Comparison of ENCODE assay signal across 8 mouse cellular contexts in the genomic region with DNA sequence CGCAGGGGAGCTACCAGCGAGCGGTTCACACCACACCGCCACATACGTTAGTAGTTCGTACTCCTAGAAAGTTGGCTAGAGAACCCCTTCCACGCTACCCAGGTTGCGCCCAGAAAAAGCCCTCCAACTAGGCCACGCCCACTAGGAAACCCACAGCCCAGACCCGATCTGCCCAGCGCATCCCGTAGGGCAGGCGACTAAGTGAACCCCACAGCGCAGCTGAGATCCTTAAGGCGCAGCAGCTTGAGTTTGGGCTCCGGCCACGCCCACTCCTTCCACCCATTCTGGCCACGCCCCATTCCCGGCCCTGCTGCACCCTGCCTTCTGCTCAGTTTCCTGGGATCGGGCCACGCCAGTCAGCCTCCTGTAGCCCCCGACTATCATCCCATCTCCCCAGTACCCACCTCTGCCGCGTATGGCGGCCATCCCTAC. TPM values are rescaled to one million over a fixed set of nuclear protein-coding genes. Genes with fewer than 3 reads are reported as not detected.
DNase-seq lines count a peak whose midpoint lies in the region; ATAC-seq and TF ChIP-seq lines count a peak whose summit lies in the region.

No protein-coding gene starts in this region.

- H3K9me3 ChIP-seq in lung, embryonic 16.5 days (ENCODE audit: control insufficient read depth, low read length), result no peaks in the 10 kb centered on the region; the same call in 1 of the 2 replicates
- no peaks in the 10 kb centered on the region for H3K9me3 ChIP-seq in stomach, embryonic 15.5 days

- peak overlapping the region; percentile 96 for H3K4me2 ChIP-seq in lung, embryonic 16.5 days (ENCODE audit: low read depth, low read length)
- H3K4me2 ChIP-seq in stomach, embryonic 15.5 days, result peak overlapping the region; percentile 100

- H3K79me2 ChIP-seq in heart, adult 2 months (replicated peaks; ENCODE audit: control insufficient read depth, insufficient read depth, low read length), result no peaks in the 10 kb centered on the region

- no peaks in the 10 kb centered on the region for H3K36me3 ChIP-seq in heart, adult 2 months (ENCODE audit: control insufficient read depth, insufficient read depth, low read length)
- H3K36me3 ChIP-seq in kidney, adult 2 months (ENCODE audit: control insufficient read depth, insufficient read depth, low read length), result no peaks in the 10 kb centered on the region
- peaks cover under 1% of the 10 kb centered on the region; the same call in 1 of the 2 replicates for H3K36me3 ChIP-seq in lung, embryonic 16.5 days (ENCODE audit: control insufficient read depth, insufficient read depth, low read length)
- peaks cover 6% of the 10 kb centered on the region; the same call in 1 of the 2 replicates for H3K36me3 ChIP-seq in stomach, embryonic 15.5 days

- intact Hi-C loops in heart, adult 2 months (cut with DNase I), result loop anchor here (1.0 kb wide), 1 partner anchor 18 kb away; no protein-coding TSS in a partner anchor

- H3K4me3 ChIP-seq in heart, adult 2 months, result peak overlapping the region; percentile 60
- H3K4me3 ChIP-seq in kidney, adult 2 months (ENCODE audit: insufficient read depth, low read depth, low read length), result peak overlapping the region; percentile 58; the same call in 1 of the 2 replicates
- H3K4me3 ChIP-seq in lung, embryonic 16.5 days (ENCODE audit: low read length), result peak overlapping the region; percentile 59
- H3K4me3 ChIP-seq in stomach, embryonic 15.5 days (replicated peaks), result peak overlapping the region; percentile 59

- peak; percentile 32 for ATAC-seq in lung, embryonic 16.5 days (ENCODE audit: low read depth)
- ATAC-seq in stomach, embryonic 15.5 days (ENCODE audit: insufficient read depth, low FRiP score, low read depth), result peak; percentile 33

- peaks cover 4% of the 10 kb centered on the region for H3K4me1 ChIP-seq in heart, adult 2 months (ENCODE audit: control insufficient read depth, insufficient read depth, low read length)
- H3K4me1 ChIP-seq in kidney, adult 2 months (ENCODE audit: control insufficient read depth, insufficient read depth, low read length), result peaks cover 3% of the 10 kb centered on the region; the same call in 1 of the 2 replicates
- H3K4me1 ChIP-seq in lung, embryonic 16.5 days (replicated peaks; ENCODE audit: control insufficient read depth, insufficient read depth, low read length), result peaks cover 23% of the 10 kb centered on the region
- H3K4me1 ChIP-seq in stomach, embryonic 15.5 days, result peaks cover 41% of the 10 kb centered on the region

- peak; percentile 57 to 68 for DNase-seq in right cerebral cortex, postnatal 10 days (ENCODE audit: low spot score in 2 of 2)
- no peak for DNase-seq in right cerebral cortex, adult 18-20 months
- DNase-seq in cerebellum, postnatal 25 days, result peak; percentile 42 to 67
- peak; percentile 55 to 59 for DNase-seq in heart, adult 2 months
- peak; percentile 61 for DNase-seq in kidney, adult 2 months
- no peak for DNase-seq in layer of hippocampus, adult 9-11 months

- TF ChIP-seq POLR2A in heart, adult 2 months (IDR thresholded peaks at IDR 0.05; ENCODE audit: insufficient read depth, low read depth, low read length), result no peak
- TF ChIP-seq POLR2A in kidney, adult 2 months (IDR thresholded peaks at IDR 0.05; ENCODE audit: low read depth, low read length), result no peak

- H3K9ac ChIP-seq in heart, adult 2 months (ENCODE audit: low read depth, low read length), result peak overlapping the region; percentile 37
- H3K9ac ChIP-seq in lung, embryonic 16.5 days (ENCODE audit: low read length), result peak overlapping the region; percentile 27
- H3K9ac ChIP-seq in stomach, embryonic 15.5 days, result peak overlapping the region; percentile 56; the same call in 1 of the 2 replicates

- 0 out of 2 replicates have a peak, but pooled peaks cover 2% of the 10 kb centered on the region for H3K27me3 ChIP-seq in heart, adult 2 months (ENCODE audit: control insufficient read depth, insufficient read depth, low read length)
- H3K27me3 ChIP-seq in kidney, adult 2 months (replicated peaks; ENCODE audit: control insufficient read depth, insufficient read depth, low read length), result no peaks in the 10 kb centered on the region
- H3K27me3 ChIP-seq in lung, embryonic 16.5 days (ENCODE audit: control insufficient read depth, insufficient read depth, low read depth, low read length), result peaks cover 8% of the 10 kb centered on the region; the same call in 1 of the 2 replicates
- H3K27me3 ChIP-seq in stomach, embryonic 15.5 days (replicated peaks), result peaks cover 23% of the 10 kb centered on the region

- no peak for TF ChIP-seq CTCF in heart, adult 2 months (IDR thresholded peaks at IDR 0.05)
- TF ChIP-seq CTCF in kidney, adult 2 months (conservative IDR thresholded peaks at IDR 0.05; ENCODE audit: insufficient read depth, insufficient read length, low read depth, low read length), result no peak

- TF ChIP-seq EP300 in heart, adult 2 months (IDR thresholded peaks at IDR 0.05; ENCODE audit: insufficient read depth, low read depth, low read length), result no peak

- 6% methylated on average over 25 of the region's 25 CpGs for WGBS in heart, adult 2 months
- WGBS in kidney, adult 2 months, result 6% methylated on average over 25 of the region's 25 CpGs
- 2% methylated on average over 25 of the region's 25 CpGs for WGBS in lung, embryonic 16.5 days
- WGBS in stomach, embryonic 15.5 days, result 3% methylated on average over 25 of the region's 25 CpGs

- H3K27ac ChIP-seq in heart, adult 2 months, result no peak overlapping the region
- no peak overlapping the region for H3K27ac ChIP-seq in kidney, adult 2 months (ENCODE audit: insufficient read depth, low read depth, low read length)
- no peak overlapping the region for H3K27ac ChIP-seq in lung, embryonic 16.5 days (ENCODE audit: low read length)
- H3K27ac ChIP-seq in stomach, embryonic 15.5 days, result peak overlapping the region; percentile 59; the same call in 1 of the 2 replicates

RNA-seq across cellular contexts. Expression of gene Colgalt1, which starts 19.0 kb away (rescaled TPM):
- 10 to 100 TPM; 39.3 to 39.6 TPM for total RNA-seq in heart, adult 2 months (2021)
- polyA plus RNA-seq in heart, adult 2 months (2012; rRNA removed), result 55.8 and 76.6 TPM in 2 replicates
- 62.2 and 70.4 TPM in 2 replicates for polyA plus RNA-seq in kidney, adult 2 months (2012; rRNA removed)
- 70.3 and 72.9 TPM in 2 replicates for polyA plus RNA-seq in lung, embryonic 16.5 days (2015; fragmentation: Nextera tagmentation; extraction: Ambion mirVana)
- polyA plus RNA-seq in stomach, embryonic 15.5 days (2015; fragmentation: Nextera tagmentation; extraction: Ambion mirVana), result 70.6 and 75.1 TPM in 2 replicates

RNA-seq across cellular contexts. Expression of gene Fam129c, which starts 32.3 kb away (rescaled TPM):
- total RNA-seq in heart, adult 2 months (2021), result under 1 TPM; 0.78 to 0.82 TPM
- polyA plus RNA-seq in heart, adult 2 months (2012; rRNA removed), result 1.7 and 2.4 TPM in 2 replicates
- 1.2 and 2.4 TPM in 2 replicates for polyA plus RNA-seq in kidney, adult 2 months (2012; rRNA removed)
- 2.7 and 3.7 TPM in 2 replicates for polyA plus RNA-seq in lung, embryonic 16.5 days (2015; fragmentation: Nextera tagmentation; extraction: Ambion mirVana)
- 4.3 and 4.7 TPM in 2 replicates for polyA plus RNA-seq in stomach, embryonic 15.5 days (2015; fragmentation: Nextera tagmentation; extraction: Ambion mirVana)

RNA-seq across cellular contexts. Expression of gene Pgls, which starts 37.8 kb away (rescaled TPM):
- 10 to 100 TPM; 58.6 to 66.3 TPM for total RNA-seq in heart, adult 2 months (2021)
- polyA plus RNA-seq in heart, adult 2 months (2012; rRNA removed), result 53.2 and 80.4 TPM in 2 replicates
- 134 TPM in 2 replicates for polyA plus RNA-seq in kidney, adult 2 months (2012; rRNA removed)
- 202 and 218 TPM in 2 replicates for polyA plus RNA-seq in lung, embryonic 16.5 days (2015; fragmentation: Nextera tagmentation; extraction: Ambion mirVana)
- 238 and 243 TPM in 2 replicates for polyA plus RNA-seq in stomach, embryonic 15.5 days (2015; fragmentation: Nextera tagmentation; extraction: Ambion mirVana)

RNA-seq across cellular contexts. Expression of gene Unc13a, which starts 41.8 kb away (rescaled TPM):
- total RNA-seq in heart, adult 2 months (2021), result under 1 TPM; 0.61 to 0.86 TPM
- polyA plus RNA-seq in heart, adult 2 months (2012; rRNA removed), result 1.4 and 1.8 TPM in 2 replicates
- 1.3 and 2.1 TPM in 2 replicates for polyA plus RNA-seq in kidney, adult 2 months (2012; rRNA removed)
- polyA plus RNA-seq in lung, embryonic 16.5 days (2015; fragmentation: Nextera tagmentation; extraction: Ambion mirVana), result 0.67 and 0.68 TPM in 2 replicates
- 1.1 TPM in 2 replicates for polyA plus RNA-seq in stomach, embryonic 15.5 days (2015; fragmentation: Nextera tagmentation; extraction: Ambion mirVana)

RNA-seq across cellular contexts. Expression of gene Jak3, which starts 46.3 kb away (rescaled TPM):
- total RNA-seq in heart, adult 2 months (2021), result 1 to 10 TPM; 8.1 to 8.6 TPM
- polyA plus RNA-seq in heart, adult 2 months (2012; rRNA removed), result 23.3 and 24.0 TPM in 2 replicates
- polyA plus RNA-seq in kidney, adult 2 months (2012; rRNA removed), result 15.1 and 16.5 TPM in 2 replicates
- 8.9 and 9.1 TPM in 2 replicates for polyA plus RNA-seq in lung, embryonic 16.5 days (2015; fragmentation: Nextera tagmentation; extraction: Ambion mirVana)
- 9.1 and 9.6 TPM in 2 replicates for polyA plus RNA-seq in stomach, embryonic 15.5 days (2015; fragmentation: Nextera tagmentation; extraction: Ambion mirVana)

Comparison
In these comparisons a context has a peak if more than half of its experiments do, and no peak if none do; other contexts are left out.
1. DNase-seq: peak in right cerebral cortex, postnatal 10 days (2 of 2), cerebellum, postnatal 25 days (2 of 2), heart, adult 2 months (2 of 2) and kidney, adult 2 months (single experiment); none in right cerebral cortex, adult 18-20 months (single experiment) and layer of hippocampus, adult 9-11 months (single experiment).
2. Peak in every context shown above with its lines, with median percentiles within 50 percentile points of each other: H3K4me3 ChIP-seq and H3K9ac ChIP-seq.